ENCODE assay signal across 1 mouse cellular context in genomic region chr10:80656130-80656862, GRCm38 (mm10).
TF ChIP-seq lines count a peak whose summit lies in the region.

No protein-coding gene starts in this region.

TF ChIP-seq in C2C12, 6 proteins besides CTCF, POLR2A, EP300 and RAD21:
- TF ChIP-seq MYOG (IDR thresholded peaks at IDR 0.05; ENCODE audit: control insufficient read depth, extremely low read depth, insufficient read length) (no peak), MAX (IDR thresholded peaks at IDR 0.05) (peak; percentile 35)
